Mouse (Mus musculus) layer of hippocampus, postnatal 14 days (tissue): ENCODE measurements around the gene Pcgf5. TPM values are rescaled to one million over a fixed set of nuclear protein-coding genes. Genes with fewer than 3 reads are reported as not detected.
"Not testable (repeated sequence)": the region's sequence is repeated elsewhere in the genome, so short reads cannot be mapped to it uniquely, and the experiment has no call there.

ENCODE experiments used
- DNase-seq, 2 experiments: peaks; one replicate each; pipeline ENCODE4 v3.0.0; 2021 to 2022; ENCODE audit warnings: low spot score in 2 of 2, mixed read lengths in 1 of 2
- total RNA-seq, 2 experiments: library from RNA; stranded (reverse); gene quantifications; 2 replicates each; pipeline ENCODE4 v1.2.3; 2021

The Pcgf5 gene
- total RNA-seq, 2 experiments from 2014 or later = 8.2 to 8.5 TPM

GRCm38 (mm10) chr19:36383977-36384376 lies 35.9 kb downstream of the Pcgf5 start:
- no peak for DNase-seq

GRCm38 (mm10) chr19:36384426-36384825 lies 36.3 kb downstream of the Pcgf5 start:
- no peak for DNase-seq

- DNase-seq = no peak
Measured at GRCm38 (mm10) chr19:36388502-36388901, 40.4 kb downstream of the Pcgf5 start.

- DNase-seq = no peak
Measured at GRCm38 (mm10) chr19:36390714-36391113, 42.6 kb downstream of the Pcgf5 start.

GRCm38 (mm10) chr19:36398500-36398899 lies 50.4 kb downstream of the Pcgf5 start:
- no peak for DNase-seq

- no peak for DNase-seq
Measured at GRCm38 (mm10) chr19:36408352-36409100, 60.4 kb downstream of the Pcgf5 start.

GRCm38 (mm10) chr19:36409280-36409860 lies 61.3 kb downstream of the Pcgf5 start:
- DNase-seq = peak; percentile 87 to 88

GRCm38 (mm10) chr19:36409861-36410392 lies 61.8 kb downstream of the Pcgf5 start:
- peak; percentile 5 to 8 for DNase-seq

GRCm38 (mm10) chr19:36419885-36420284 lies 71.8 kb downstream of the Pcgf5 start:
- DNase-seq = no peak

- no peak for DNase-seq
Measured at GRCm38 (mm10) chr19:36427195-36427876, 79.2 kb downstream of the Pcgf5 start.

- no peak for DNase-seq
Measured at GRCm38 (mm10) chr19:36428116-36428515, 80.0 kb downstream of the Pcgf5 start.

- no peak for DNase-seq
Measured at GRCm38 (mm10) chr19:36429354-36429753, 81.2 kb downstream of the Pcgf5 start.

- DNase-seq = no peak
Measured at GRCm38 (mm10) chr19:36433161-36433560, 85.1 kb downstream of the Pcgf5 start.

GRCm38 (mm10) chr19:36439894-36440714 lies 92.0 kb downstream of the Pcgf5 start:
- DNase-seq = peak; percentile 49 to 55

GRCm38 (mm10) chr19:36450997-36451608 lies 103.0 kb downstream of the Pcgf5 start:
- DNase-seq = no peak

GRCm38 (mm10) chr19:36451731-36452130 lies 103.6 kb downstream of the Pcgf5 start:
- no peak for DNase-seq

- DNase-seq = not testable (repeated sequence)
Measured at GRCm38 (mm10) chr19:36452210-36452609, 104.1 kb downstream of the Pcgf5 start.

- no peak for DNase-seq
Measured at GRCm38 (mm10) chr19:36453451-36453850, 105.3 kb downstream of the Pcgf5 start.

- DNase-seq = peak; percentile 68 to 75
Measured at GRCm38 (mm10) chr19:36470106-36470505, 122.0 kb downstream of the Pcgf5 start.

GRCm38 (mm10) chr19:36471325-36471724 lies 123.2 kb downstream of the Pcgf5 start:
- DNase-seq = no peak

- DNase-seq = peak in 1 of 2 experiments; percentile 45
Measured at GRCm38 (mm10) chr19:36476596-36476995, 128.5 kb downstream of the Pcgf5 start.
